Mouse (Mus musculus) liver, embryonic 16.5 days (tissue): Measurements from ENCODE around the gene Inca1. TPM values are rescaled to one million over a fixed set of nuclear protein-coding genes. Genes with fewer than 3 reads are reported as not detected.

Source experiments
- ATAC-seq: fragments of 200-750 bp; cut with Nextera tagmentation; 2 replicates; pipeline ENCODE4 v1.8.0; 2017; ENCODE audit warnings: low read depth, mild to moderate bottlenecking, moderate number of reproducible peaks, moderate library complexity
- H3K27ac ChIP-seq: fragments of 300-500 bp; sonication (generic); 2 replicates; pipeline ENCODE4 v1.5.1; 2014; ENCODE audit warnings: mild to moderate bottlenecking, low read length
- H3K27me3 ChIP-seq: fragments of 300-500 bp; sonication (generic); 2 replicates; pipeline ENCODE4 v1.6.1; 2014; ENCODE audit warnings: low read depth, low read length, mixed read lengths; ENCODE audit not compliant: control insufficient read depth, insufficient read depth
- H3K36me3 ChIP-seq: fragments of 300-500 bp; sonication (generic); 2 replicates; pipeline ENCODE4 v1.6.1; 2014; ENCODE audit warnings: mild to moderate bottlenecking; ENCODE audit not compliant: control insufficient read depth, insufficient read depth
- H3K4me1 ChIP-seq: fragments of 300-500 bp; sonication (generic); 2 replicates; pipeline ENCODE4 v1.6.1; 2014; ENCODE audit warnings: low read depth, low read length, mixed read lengths; ENCODE audit not compliant: control insufficient read depth
- H3K4me2 ChIP-seq: fragments of 300-500 bp; sonication (generic); 2 replicates; pipeline ENCODE4 v1.6.1; 2014; ENCODE audit warnings: low read depth, low read length, mixed read lengths
- H3K4me3 ChIP-seq: fragments of 300-500 bp; sonication (generic); 2 replicates; pipeline ENCODE4 v1.5.1; 2014; ENCODE audit warnings: low read depth, mild to moderate bottlenecking, low read length
- H3K9ac ChIP-seq: fragments of 300-500 bp; sonication (generic); 2 replicates; pipeline ENCODE4 v1.6.1; 2014; ENCODE audit warnings: low read depth, low read length
- H3K9me3 ChIP-seq: fragments of 300-500 bp; sonication (generic); replicated peaks from 2 replicates; pipeline ENCODE4 v1.6.1; 2016; ENCODE audit warnings: low read length; ENCODE audit not compliant: control insufficient read depth
- WGBS: fragments of 180-500 bp; shearing (Covaris S2); extraction: QIAGEN DNeasy Blood & Tissue Kit; methylation state at CpG from one replicate; pipeline ENCODE4 v1.1.7; 2014; ENCODE audit not compliant: insufficient replicate concordance; 5-methylcytosine and 5-hydroxymethylcytosine counted together
- polyA plus RNA-seq: library from polyadenylated mRNA; unstranded; fragments of >200 nt; fragmentation: Nextera tagmentation; extraction: Ambion mirVana; gene quantifications from 2 replicates; pipeline ENCODE4 v1.2.1, GENCODE M21; 2015

The Inca1 gene
- polyA plus RNA-seq, 1 experiment from 2014 or later = 1.1 TPM

GRCm38 (mm10) chr11:70713222-70713621 lies 13.3 kb upstream of the Inca1 start:
- H3K4me2 ChIP-seq = no peak overlapping the region
- no peaks in the 10 kb centered on the region; the same call in 1 of the 2 replicates for H3K27me3 ChIP-seq
- WGBS = 60% methylated on average over 6 of the region's 6 CpGs
- ATAC-seq = no peak
- H3K9ac ChIP-seq = no peak overlapping the region
- H3K4me1 ChIP-seq = no peaks in the 10 kb centered on the region
- H3K27ac ChIP-seq = no peak overlapping the region
- no peak overlapping the region for H3K4me3 ChIP-seq
- H3K36me3 ChIP-seq = no peaks in the 10 kb centered on the region; the same call in 1 of the 2 replicates
- no peaks in the 10 kb centered on the region for H3K9me3 ChIP-seq

GRCm38 (mm10) chr11:70711026-70711425 lies 11.1 kb upstream of the Inca1 start:
- no peak for ATAC-seq
- Histone ChIP-seq H3K4me3 (no peak overlapping the region), H3K4me1 (no peaks in the 10 kb centered on the region), H3K9me3 (no peaks in the 10 kb centered on the region), H3K27ac (no peak overlapping the region), H3K27me3 (no peaks in the 10 kb centered on the region), H3K9ac (no peak overlapping the region), H3K4me2 (no peak overlapping the region), H3K36me3 (no peaks in the 10 kb centered on the region; the same call in 1 of the 2 replicates)
- 80% methylated on average over 10 of the region's 10 CpGs for WGBS

GRCm38 (mm10) chr11:70706127-70706526 lies 6.2 kb upstream of the Inca1 start:
- no peak overlapping the region for H3K9ac ChIP-seq
- WGBS = 48% methylated on average over 3 of the region's 3 CpGs
- peak; percentile 53; the same call in 1 of the 2 replicates for ATAC-seq
- peaks cover 9% of the 10 kb centered on the region for H3K4me1 ChIP-seq
- no peak overlapping the region for H3K4me2 ChIP-seq
- no peaks in the 10 kb centered on the region for H3K9me3 ChIP-seq
- no peak overlapping the region for H3K4me3 ChIP-seq
- H3K27ac ChIP-seq = no peak overlapping the region
- peaks cover 4% of the 10 kb centered on the region for H3K27me3 ChIP-seq
- H3K36me3 ChIP-seq = peaks cover 6% of the 10 kb centered on the region; the same call in 1 of the 2 replicates

- H3K4me2 ChIP-seq = 0 out of 2 replicates have a peak overlapping the region, but pooled peaks have one; percentile 77
- H3K27me3 ChIP-seq = peaks cover 9% of the 10 kb centered on the region
- no peak overlapping the region for H3K27ac ChIP-seq
- WGBS = 50% methylated on average over 6 of the region's 6 CpGs
- H3K9me3 ChIP-seq = no peaks in the 10 kb centered on the region
- H3K9ac ChIP-seq = no peak overlapping the region
- H3K4me1 ChIP-seq = peaks cover 17% of the 10 kb centered on the region
- no peak overlapping the region for H3K4me3 ChIP-seq
- no peak for ATAC-seq
- peaks cover 6% of the 10 kb centered on the region; the same call in 1 of the 2 replicates for H3K36me3 ChIP-seq
These were observed 2.8 kb upstream of the Inca1 start for GRCm38 (mm10) chr11:70702781-70703180.

GRCm38 (mm10) chr11:70701984-70702733 lies 2.2 kb upstream of the Inca1 start:
- no peak overlapping the region for H3K9ac ChIP-seq
- H3K4me2 ChIP-seq = peak overlapping the region; percentile 77
- H3K27me3 ChIP-seq = peaks cover 9% of the 10 kb centered on the region
- no peak for ATAC-seq
- no peaks in the 10 kb centered on the region for H3K9me3 ChIP-seq
- peak overlapping the region; percentile 29; the same call in 1 of the 2 replicates for H3K27ac ChIP-seq
- 75% methylated on average over 6 of the region's 6 CpGs for WGBS
- H3K4me3 ChIP-seq = peak overlapping the region; percentile 68
- peaks cover 6% of the 10 kb centered on the region; the same call in 1 of the 2 replicates for H3K36me3 ChIP-seq
- peaks cover 17% of the 10 kb centered on the region for H3K4me1 ChIP-seq

GRCm38 (mm10) chr11:70701221-70701955 lies 1.4 kb upstream of the Inca1 start:
- peak overlapping the region; percentile 68 for H3K4me3 ChIP-seq
- no peak for ATAC-seq
- H3K27me3 ChIP-seq = peaks cover 9% of the 10 kb centered on the region
- H3K36me3 ChIP-seq = peaks cover 6% of the 10 kb centered on the region; the same call in 1 of the 2 replicates
- H3K27ac ChIP-seq = peak overlapping the region; percentile 14; the same call in 1 of the 2 replicates
- peaks cover 17% of the 10 kb centered on the region for H3K4me1 ChIP-seq
- 15% methylated on average over 10 of the region's 10 CpGs for WGBS
- peak overlapping the region; percentile 76 for H3K9ac ChIP-seq
- H3K4me2 ChIP-seq = peak overlapping the region; percentile 77
- no peaks in the 10 kb centered on the region for H3K9me3 ChIP-seq

- Histone ChIP-seq H3K9me3 (no peaks in the 10 kb centered on the region), H3K4me2 (peak overlapping the region; percentile 77), H3K4me1 (peaks cover 17% of the 10 kb centered on the region), H3K27ac (peak overlapping the region; percentile 86), H3K9ac (peak overlapping the region; percentile 76), H3K4me3 (peak overlapping the region; percentile 68), H3K36me3 (peaks cover 5% of the 10 kb centered on the region; the same call in 1 of the 2 replicates), H3K27me3 (peaks cover 9% of the 10 kb centered on the region)
- peak; percentile 20 for ATAC-seq
- WGBS = 0% methylated on average over 33 of the region's 34 CpGs
These were observed 658 bp upstream of the Inca1 start for GRCm38 (mm10) chr11:70700613-70701012.

- H3K27me3 ChIP-seq = peaks cover 9% of the 10 kb centered on the region
- no peak overlapping the region; the same call in 1 of the 2 replicates for H3K9ac ChIP-seq
- H3K36me3 ChIP-seq = no peaks in the 10 kb centered on the region
- H3K4me3 ChIP-seq = no peak overlapping the region
- H3K9me3 ChIP-seq = no peaks in the 10 kb centered on the region
- no peak for ATAC-seq
- peaks cover 17% of the 10 kb centered on the region for H3K4me1 ChIP-seq
- 57% methylated on average over 2 of the region's 2 CpGs for WGBS
- peak overlapping the region; percentile 77; the same call in 1 of the 2 replicates for H3K4me2 ChIP-seq
- peak overlapping the region; percentile 7 for H3K27ac ChIP-seq
These were observed 904 bp downstream of the Inca1 start for GRCm38 (mm10) chr11:70699051-70699450.
